Mouse (Mus musculus) forebrain, embryonic 16.5 days (tissue): ENCODE results near the gene Mms19. TPM values are rescaled to one million over a fixed set of nuclear protein-coding genes. Genes with fewer than 3 reads are reported as not detected.
A peak's percentile ranks its signal among the peaks of the same experiment; 100 is the strongest.

ENCODE experiments used
- ATAC-seq: fragments of 200-750 bp; cut with Nextera tagmentation; 2 replicates; pipeline ENCODE4 v1.8.0; 2017; ENCODE audit warnings: mild to moderate bottlenecking, moderate library complexity
- H3K27ac ChIP-seq: fragments of 300-500 bp; sonication (generic); 2 replicates; pipeline ENCODE4 v1.5.1; 2014; ENCODE audit warnings: low read length, control low read depth
- H3K27me3 ChIP-seq: fragments of 300-500 bp; sonication (generic); replicated peaks from 2 replicates; pipeline ENCODE4 v1.6.1; 2014; ENCODE audit warnings: low read length; ENCODE audit not compliant: control insufficient read depth, insufficient read depth
- H3K36me3 ChIP-seq: fragments of 300-500 bp; sonication (generic); 2 replicates; pipeline ENCODE4 v1.6.1; 2014; ENCODE audit not compliant: control insufficient read depth, insufficient read depth
- H3K4me1 ChIP-seq: fragments of 300-500 bp; sonication (generic); replicated peaks from 2 replicates; pipeline ENCODE4 v1.6.1; 2014; ENCODE audit warnings: low read length; ENCODE audit not compliant: control insufficient read depth, insufficient read depth
- H3K4me2 ChIP-seq: fragments of 300-500 bp; sonication (generic); 2 replicates; pipeline ENCODE4 v1.6.1; 2014; ENCODE audit warnings: mild to moderate bottlenecking, low read length, control low read depth
- H3K4me3 ChIP-seq: fragments of 300-500 bp; sonication (generic); replicated peaks from 2 replicates; pipeline ENCODE4 v1.5.1; 2014; ENCODE audit warnings: mild to moderate bottlenecking, low read length, control low read depth
- H3K9ac ChIP-seq: fragments of 300-500 bp; sonication (generic); replicated peaks from 2 replicates; pipeline ENCODE4 v1.6.1; 2014; ENCODE audit warnings: low read depth, low read length, control low read depth
- H3K9me3 ChIP-seq: fragments of 300-500 bp; sonication (generic); 2 replicates; pipeline ENCODE4 v1.6.1; 2016; ENCODE audit warnings: low read length; ENCODE audit not compliant: control insufficient read depth
- WGBS: fragments of 180-500 bp; shearing (Covaris S2); extraction: QIAGEN DNeasy Blood & Tissue Kit; methylation state at CpG from one replicate; pipeline ENCODE4 v1.1.7; 2014; 5-methylcytosine and 5-hydroxymethylcytosine counted together
- polyA plus RNA-seq: library from polyadenylated mRNA; unstranded; fragments of >200 nt; fragmentation: Nextera tagmentation; extraction: Ambion mirVana; gene quantifications from 2 replicates; pipeline ENCODE4 v1.2.1, GENCODE M21; 2015

Mms19 gene
- polyA plus RNA-seq, 1 experiment from 2014 or later = 39.4 TPM

DNA sequence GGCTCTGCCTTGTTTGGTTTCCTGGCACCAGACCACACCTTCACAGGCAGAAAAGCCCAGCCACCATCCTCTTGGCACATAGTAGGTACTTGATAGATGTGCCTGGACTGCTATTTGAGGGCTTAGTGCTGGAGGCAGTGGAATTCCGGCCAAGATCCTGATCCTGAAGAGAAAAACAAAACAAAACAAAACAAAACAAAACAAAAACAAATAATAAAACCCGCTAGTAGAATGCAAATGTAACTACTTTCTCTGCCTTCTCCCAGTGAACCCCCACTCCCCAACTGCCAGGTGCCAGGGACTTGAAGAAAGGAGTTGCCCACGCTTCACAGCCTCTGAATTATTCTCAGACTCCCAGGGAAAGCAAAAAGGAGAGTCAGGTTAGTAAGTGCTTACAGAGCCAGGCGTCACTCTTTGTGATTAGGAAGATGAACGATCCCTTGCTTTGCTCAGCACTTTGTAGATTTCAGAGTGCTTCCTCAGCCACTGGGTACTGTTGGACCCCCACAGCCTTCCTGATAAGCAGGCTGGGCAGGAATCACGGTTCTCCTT lies 11.0 kb upstream of the Mms19 start:
- no peaks in the 10 kb centered on the region for H3K27me3 ChIP-seq
- no peak for ATAC-seq
- H3K9me3 ChIP-seq = no peaks in the 10 kb centered on the region
- no peak overlapping the region for H3K27ac ChIP-seq
- H3K9ac ChIP-seq = no peak overlapping the region
- 22% methylated on average over 6 of the region's 6 CpGs for WGBS
- peaks cover 16% of the 10 kb centered on the region; the same call in 1 of the 2 replicates for H3K4me1 ChIP-seq
- no peak overlapping the region for H3K4me3 ChIP-seq
- H3K36me3 ChIP-seq = no peaks in the 10 kb centered on the region
- no peak overlapping the region for H3K4me2 ChIP-seq

DNA sequence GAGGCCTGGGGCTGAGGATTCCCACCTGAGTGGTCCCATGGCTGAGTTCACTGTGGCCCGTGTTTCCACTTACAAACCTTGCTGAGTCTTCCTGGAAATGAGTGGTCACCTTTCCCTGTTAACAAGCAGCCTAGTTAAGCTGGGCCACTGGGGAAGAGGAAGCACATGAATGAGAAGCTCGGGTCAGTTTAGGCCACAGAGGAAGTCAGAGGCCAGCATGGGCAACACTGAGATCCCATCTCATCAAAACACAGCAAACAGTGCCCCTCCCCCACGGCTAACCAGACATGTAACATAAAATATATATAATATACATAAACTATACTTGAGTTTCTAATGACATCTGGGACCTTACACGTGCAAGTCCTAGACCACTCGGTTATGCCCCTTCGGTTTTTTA lies 8.9 kb upstream of the Mms19 start:
- H3K27me3 ChIP-seq = no peaks in the 10 kb centered on the region
- peaks cover 16% of the 10 kb centered on the region; the same call in 1 of the 2 replicates for H3K4me1 ChIP-seq
- no peak overlapping the region for H3K9ac ChIP-seq
- H3K9me3 ChIP-seq = no peaks in the 10 kb centered on the region
- no peaks in the 10 kb centered on the region for H3K36me3 ChIP-seq
- no peak overlapping the region for H3K27ac ChIP-seq
- 81% methylated on average over 6 of the region's 6 CpGs for WGBS
- no peak for ATAC-seq
- no peak overlapping the region for H3K4me3 ChIP-seq
- H3K4me2 ChIP-seq = no peak overlapping the region

GRCm38 (mm10) chr19:41987206-41987605 lies 6.2 kb upstream of the Mms19 start:
- H3K27me3 ChIP-seq = peaks cover 3% of the 10 kb centered on the region; the same call in 1 of the 2 replicates
- H3K4me3 ChIP-seq = no peak overlapping the region
- H3K4me2 ChIP-seq = no peak overlapping the region
- H3K36me3 ChIP-seq = no peaks in the 10 kb centered on the region
- 84% methylated on average over 4 of the region's 4 CpGs for WGBS
- no peak for ATAC-seq
- no peaks in the 10 kb centered on the region for H3K9me3 ChIP-seq
- peaks cover 13% of the 10 kb centered on the region for H3K4me1 ChIP-seq
- no peak overlapping the region for H3K27ac ChIP-seq
- no peak overlapping the region for H3K9ac ChIP-seq

DNA sequence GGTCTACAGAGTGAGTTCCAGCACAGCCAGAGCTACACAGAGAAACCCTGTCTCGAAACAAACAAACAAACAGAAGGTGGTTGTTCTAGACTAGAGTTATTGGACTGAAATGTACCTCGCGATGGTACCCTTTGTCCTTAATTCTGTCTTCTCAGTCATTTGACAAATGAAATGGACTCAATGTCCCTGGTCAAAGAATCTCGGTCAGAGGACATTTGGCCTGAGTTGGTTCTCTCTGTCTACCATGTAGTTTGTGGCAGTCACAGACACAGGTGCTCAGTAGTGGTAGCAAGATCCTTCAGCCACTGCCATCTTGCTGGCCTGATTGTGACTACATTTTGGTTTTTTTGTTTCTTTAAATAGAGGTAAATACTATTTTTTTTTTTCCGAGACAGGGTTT lies 5.0 kb upstream of the Mms19 start:
- Histone ChIP-seq H3K4me3 (no peak overlapping the region), H3K9me3 (no peaks in the 10 kb centered on the region), H3K27me3 (peaks cover 3% of the 10 kb centered on the region; the same call in 1 of the 2 replicates), H3K36me3 (no peaks in the 10 kb centered on the region), H3K4me1 (peaks cover 9% of the 10 kb centered on the region), H3K27ac (no peak overlapping the region), H3K4me2 (no peak overlapping the region), H3K9ac (no peak overlapping the region)
- ATAC-seq = no peak
- 86% methylated on average over 5 of the region's 5 CpGs for WGBS

GRCm38 (mm10) chr19:41982791-41983150 lies 1.8 kb upstream of the Mms19 start:
- no peak for ATAC-seq
- H3K27me3 ChIP-seq = peaks cover 3% of the 10 kb centered on the region; the same call in 1 of the 2 replicates
- H3K4me1 ChIP-seq = peaks cover 14% of the 10 kb centered on the region
- H3K9ac ChIP-seq = no peak overlapping the region
- H3K9me3 ChIP-seq = no peaks in the 10 kb centered on the region
- peak overlapping the region; percentile 99 for H3K4me2 ChIP-seq
- whole genome bisulfite sequencing = 5% methylated on average over 4 of the region's 4 CpGs
- no peaks in the 10 kb centered on the region for H3K36me3 ChIP-seq
- peak overlapping the region; percentile 98 for H3K4me3 ChIP-seq
- no peak overlapping the region for H3K27ac ChIP-seq

GRCm38 (mm10) chr19:41981931-41982790 lies 1.2 kb upstream of the Mms19 start:
- WGBS = under 1% methylated on average over 72 of the region's 74 CpGs
- ATAC-seq = no peak

DNA sequence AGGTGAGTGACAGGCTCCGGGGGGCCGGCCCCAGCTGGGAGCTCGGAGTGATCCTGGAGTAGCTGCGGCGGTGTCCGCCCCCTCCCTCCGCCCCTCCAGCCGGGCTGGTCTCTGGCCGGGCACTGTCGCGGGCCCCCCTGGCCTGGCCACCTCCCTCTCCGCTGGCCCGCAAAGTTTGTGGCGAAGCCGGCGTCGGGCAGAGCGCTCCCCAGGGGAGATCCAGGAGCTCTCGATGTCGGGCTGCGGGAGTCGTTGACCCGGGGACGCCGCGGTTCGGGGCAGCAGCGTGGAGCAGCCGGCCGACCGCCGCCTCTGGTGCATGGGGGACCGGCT lies 604 bp upstream of the Mms19 start, which contains the start of gene Ubtd1:
Gene Ubtd1, plus strand, starts transcription at position 169 of the 333 bp plus-strand sequence.
- peaks cover 14% of the 10 kb centered on the region for H3K4me1 ChIP-seq
- H3K4me2 ChIP-seq = peak within 1 kb of the TSS; percentile 99
- ATAC-seq = no peak
- H3K27me3 ChIP-seq = peaks cover 3% of the 10 kb centered on the region; the same call in 1 of the 2 replicates
- H3K36me3 ChIP-seq = no peaks in the 10 kb centered on the region
- peak within 1 kb of the TSS; percentile 84 for H3K27ac ChIP-seq
- peak within 1 kb of the TSS; percentile 83 for H3K9ac ChIP-seq
- peak within 1 kb of the TSS; percentile 98 for H3K4me3 ChIP-seq
- under 1% methylated on average over 33 of the region's 33 CpGs for WGBS
- no peaks in the 10 kb centered on the region for H3K9me3 ChIP-seq

More at GRCm38 (mm10) chr19:41981931-41982790, 1.2 kb upstream of the Mms19 start:
- H3K4me3 ChIP-seq = peak overlapping the region; percentile 98
- no peaks in the 10 kb centered on the region for H3K9me3 ChIP-seq
- peak overlapping the region; percentile 83 for H3K9ac ChIP-seq
- H3K4me2 ChIP-seq = peak overlapping the region; percentile 99
- H3K4me1 ChIP-seq = peaks cover 14% of the 10 kb centered on the region
- H3K27ac ChIP-seq = peak overlapping the region; percentile 71; the same call in 1 of the 2 replicates
- H3K36me3 ChIP-seq = no peaks in the 10 kb centered on the region
- peaks cover 3% of the 10 kb centered on the region; the same call in 1 of the 2 replicates for H3K27me3 ChIP-seq

GRCm38 (mm10) chr19:41980422-41980818 lies 537 bp downstream of the Mms19 start:
- Histone ChIP-seq H3K4me1 (peaks cover 14% of the 10 kb centered on the region), H3K36me3 (no peaks in the 10 kb centered on the region), H3K27me3 (peaks cover 3% of the 10 kb centered on the region; the same call in 1 of the 2 replicates), H3K9ac (peak overlapping the region; percentile 83), H3K4me2 (peak overlapping the region; percentile 73), H3K4me3 (peak overlapping the region; percentile 98), H3K27ac (peak overlapping the region; percentile 84), H3K9me3 (no peaks in the 10 kb centered on the region)
- ATAC-seq = peak; percentile 5
- WGBS = under 1% methylated on average over 16 of the region's 16 CpGs
